Mouse (Mus musculus) cerebellum, adult 9-10 months (tissue): Measurements from ENCODE around the gene Calr4.

Source experiments
- DNase-seq: peaks from one replicate; pipeline ENCODE4 v3.0.0; 2022

Gene Calr4

DNA sequence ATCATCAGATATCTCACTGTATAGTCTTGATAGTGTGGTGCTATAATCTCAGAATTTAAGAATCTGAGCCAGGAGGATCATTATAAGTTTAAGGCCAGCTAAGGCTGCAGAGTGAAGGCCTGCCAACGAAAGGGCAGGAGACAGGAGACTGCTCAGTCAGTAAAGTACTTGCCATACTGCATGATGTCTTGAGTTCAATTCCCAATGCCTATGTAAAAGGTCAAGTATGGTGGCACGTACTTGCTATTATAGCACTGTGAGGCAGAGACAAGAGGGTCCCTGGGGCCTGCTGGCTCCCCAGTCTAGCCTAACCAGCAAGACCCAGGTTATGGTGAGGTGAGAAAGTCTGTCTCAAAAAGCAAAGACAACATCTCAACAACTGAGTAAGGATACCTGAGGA is at the start of gene Calr4:
Gene Calr4, plus strand, starts transcription at position 301 of the 400 bp plus-strand sequence.
- no peak for DNase-seq

- no peak for DNase-seq
Observed at GRCm38 (mm10) chr4:109185616-109186405, 48.5 kb upstream of the Calr4 start.

- DNase-seq, result no peak
Observed at GRCm38 (mm10) chr4:109191598-109191997, 42.7 kb upstream of the Calr4 start.

DNA sequence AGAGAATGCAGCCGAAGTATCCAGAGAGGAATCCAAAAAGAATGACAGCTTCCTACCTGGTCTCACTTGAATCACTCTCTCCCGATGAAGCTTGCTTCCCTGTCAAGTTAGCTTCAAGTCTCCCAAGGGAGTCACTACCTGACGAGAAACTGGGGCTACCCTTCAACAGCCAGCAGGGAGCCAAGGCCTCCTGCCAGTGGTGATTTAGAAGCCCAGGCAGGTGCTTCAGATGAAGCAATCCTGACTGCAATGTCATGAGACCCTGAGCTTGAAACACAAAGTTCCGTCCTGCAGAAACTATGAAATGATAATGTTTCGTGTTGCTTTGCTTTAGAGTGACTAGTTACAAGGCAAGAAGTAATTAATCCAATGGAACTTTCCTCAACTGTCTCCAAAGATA is 40.4 kb upstream of the Calr4 start:
- no peak for DNase-seq

- no peak for DNase-seq
Observed at GRCm38 (mm10) chr4:109195900-109196629, 38.2 kb upstream of the Calr4 start.

DNA sequence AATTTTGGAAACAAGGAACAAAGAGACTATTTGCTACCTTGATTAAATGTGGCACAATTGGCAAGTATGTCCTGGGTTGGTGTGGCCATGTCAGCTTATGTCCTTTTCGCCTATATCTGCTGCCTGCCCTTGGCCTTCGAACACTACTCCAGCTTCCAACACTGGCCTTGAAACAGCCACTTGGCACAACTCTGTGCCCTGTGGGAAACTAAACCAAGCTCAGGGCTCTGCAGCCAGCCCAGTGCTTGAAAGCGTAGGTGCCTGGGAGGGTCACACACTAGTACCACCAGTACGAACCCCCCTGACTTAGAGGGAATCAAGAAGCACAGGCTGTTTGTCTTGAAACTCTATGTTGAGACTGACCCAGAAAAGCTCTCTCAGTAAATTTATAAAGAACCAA is 35.2 kb upstream of the Calr4 start:
- no peak for DNase-seq

- peak; percentile 98 for DNase-seq
Observed at GRCm38 (mm10) chr4:109201582-109202424, 32.5 kb upstream of the Calr4 start, which contains the start of gene Osbpl9. Gene Osbpl9 (minus strand): TSS chr4:109202272.

- no peak for DNase-seq
Observed at GRCm38 (mm10) chr4:109203931-109204330, 30.4 kb upstream of the Calr4 start.

GRCm38 (mm10) chr4:109204416-109204815 is 29.9 kb upstream of the Calr4 start:
- no peak for DNase-seq

GRCm38 (mm10) chr4:109207524-109207923 is 26.8 kb upstream of the Calr4 start:
- no peak for DNase-seq

GRCm38 (mm10) chr4:109210253-109210652 is 24.0 kb upstream of the Calr4 start:
- no peak for DNase-seq

- DNase-seq, result no peak
Observed at GRCm38 (mm10) chr4:109210881-109211280, 23.4 kb upstream of the Calr4 start.

GRCm38 (mm10) chr4:109213986-109214385 is 20.3 kb upstream of the Calr4 start:
- no peak for DNase-seq

DNA sequence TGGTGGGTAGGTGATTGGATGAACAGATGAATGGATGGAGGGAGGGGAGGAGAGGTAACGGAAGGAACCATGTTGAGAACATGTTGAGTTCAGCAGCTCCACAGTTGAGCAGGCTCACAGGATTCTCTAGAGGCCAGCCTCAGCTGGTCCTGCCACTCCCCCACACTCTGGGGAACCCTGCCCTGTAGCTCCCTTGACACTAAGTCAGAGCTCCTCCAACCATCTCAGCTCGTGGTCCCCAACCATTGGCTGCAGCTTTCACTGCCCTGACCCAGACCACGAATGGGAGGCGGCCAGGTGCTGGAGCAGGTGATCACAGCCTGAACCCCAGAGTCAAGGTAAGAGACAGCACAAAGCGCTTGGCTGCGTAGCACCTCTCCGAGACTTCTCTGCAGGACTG is 16.3 kb upstream of the Calr4 start:
- DNase-seq, result no peak

- no peak for DNase-seq
Observed at GRCm38 (mm10) chr4:109220441-109220940, 13.8 kb upstream of the Calr4 start.

DNA sequence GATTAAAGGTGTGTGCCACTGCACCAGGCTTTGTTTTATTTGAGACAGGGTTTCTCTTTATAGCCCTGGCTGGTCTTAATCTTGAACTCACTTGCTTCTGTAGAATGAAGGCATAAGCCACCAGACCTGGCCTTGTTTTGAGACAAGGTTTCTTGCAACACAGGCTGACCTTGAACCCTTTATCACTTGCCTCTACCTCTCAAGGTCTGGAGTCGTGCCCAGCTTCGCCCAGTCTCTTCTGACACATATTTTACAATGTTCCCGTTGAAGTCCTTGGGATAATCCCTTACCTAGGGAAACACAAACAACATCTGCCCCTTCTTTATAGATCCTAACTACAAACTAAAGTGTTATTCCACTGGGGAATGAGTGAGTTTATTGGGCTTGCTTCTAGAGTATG is 12.3 kb upstream of the Calr4 start:
- DNase-seq, result no peak

DNA sequence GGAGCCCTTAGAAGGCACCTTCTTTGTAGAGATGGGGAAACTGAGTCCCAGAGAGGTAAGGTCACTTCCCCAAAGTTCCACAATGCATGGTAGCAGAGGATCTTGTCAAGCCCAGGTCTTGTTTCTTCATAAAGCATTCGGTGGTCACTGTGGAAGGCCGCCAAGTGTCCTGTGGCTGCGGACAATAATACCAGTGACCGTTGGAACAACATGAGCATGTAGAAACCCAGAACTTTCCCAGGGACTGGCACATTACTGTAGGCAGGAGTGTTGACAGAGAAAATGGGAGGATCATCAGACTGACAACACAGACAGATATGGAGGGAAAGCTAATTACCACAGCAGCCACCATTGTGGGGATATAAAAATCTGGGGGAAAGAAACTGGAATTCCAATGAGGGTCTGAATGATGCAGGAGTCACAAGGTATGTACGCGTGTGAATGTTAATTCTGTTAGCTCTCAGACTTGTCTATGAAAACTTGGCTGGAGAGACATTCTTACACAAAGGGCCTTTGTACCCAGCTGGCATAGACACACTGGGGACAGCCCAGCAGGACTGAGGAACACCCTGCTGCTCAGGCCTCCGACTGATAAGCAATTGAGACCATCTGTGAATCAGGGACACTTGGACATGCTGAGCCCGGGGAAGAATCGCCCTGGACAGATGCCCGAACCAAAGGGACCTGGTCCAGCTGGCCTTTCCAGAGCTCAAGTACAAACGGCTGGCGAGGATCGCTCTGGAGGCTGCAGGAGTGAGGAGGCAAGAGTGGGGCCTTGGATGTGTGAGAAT is 9.3 kb upstream of the Calr4 start:
- DNase-seq, result peak; percentile 93

DNA sequence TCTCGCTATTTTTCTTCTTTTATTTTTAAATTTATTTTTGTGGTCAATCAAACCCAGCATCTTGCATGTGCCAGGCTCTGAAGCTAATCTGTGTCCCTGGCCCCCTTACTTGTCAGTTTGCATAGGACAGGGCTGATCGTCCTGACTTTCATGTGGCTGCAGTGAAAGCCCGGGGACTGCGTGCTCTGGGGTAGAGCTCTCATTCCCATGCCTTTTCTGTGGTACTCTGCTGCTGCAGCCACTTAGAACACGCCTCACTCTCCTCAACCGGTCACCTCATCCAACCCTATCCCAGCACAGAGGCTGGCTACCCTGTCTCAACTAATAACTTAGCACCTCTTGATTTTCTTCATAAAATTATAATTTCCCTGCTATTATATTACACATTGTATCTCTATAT is 8.7 kb upstream of the Calr4 start:
- no peak for DNase-seq

- DNase-seq, result no peak
Observed at GRCm38 (mm10) chr4:109226071-109226470, 8.2 kb upstream of the Calr4 start.

- DNase-seq, result no peak
Observed at GRCm38 (mm10) chr4:109229766-109230279, 4.5 kb upstream of the Calr4 start.

DNA sequence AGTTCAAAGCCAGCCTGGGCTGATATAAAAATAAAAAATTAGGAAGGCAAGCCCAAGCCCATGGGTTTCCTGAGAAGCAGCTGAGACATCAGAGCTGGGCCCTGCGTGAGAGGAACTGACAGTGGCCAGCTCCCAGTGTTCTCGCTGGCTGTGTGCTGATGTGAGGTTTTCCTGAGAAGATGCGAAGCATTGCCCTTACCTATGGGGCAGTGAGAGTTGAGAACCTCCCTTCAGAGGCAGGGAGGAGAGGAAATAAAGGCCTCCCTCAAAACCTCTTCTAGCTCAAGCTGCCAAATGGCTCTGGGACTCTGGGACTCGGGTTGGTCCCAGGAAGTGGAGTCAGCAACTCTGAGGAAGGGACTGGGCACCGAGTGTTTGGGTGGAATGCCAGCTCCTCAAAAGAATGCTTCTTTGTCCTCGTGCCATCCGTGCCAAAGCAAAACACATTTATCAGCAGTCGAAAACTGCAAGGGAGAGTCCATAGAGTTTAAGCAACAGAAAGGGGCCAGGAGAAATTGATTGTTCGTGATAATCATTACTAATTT is 593 bp downstream of the Calr4 start:
- no peak for DNase-seq
